Mouse (Mus musculus) heart, embryonic 15.5 days (tissue): ENCODE data around the gene Il5. TPM values are rescaled to one million over a fixed set of nuclear protein-coding genes. Genes with fewer than 3 reads are reported as not detected.

Source experiments
- ATAC-seq: fragments of 200-750 bp; cut with Nextera tagmentation; replicated peaks from 2 replicates; pipeline ENCODE4 v1.8.0; 2017; ENCODE audit warnings: low read depth, moderate TSS enrichment; ENCODE audit not compliant: insufficient number of reproducible peaks, insufficient read depth, low FRiP score
- H3K27ac ChIP-seq: fragments of 300-500 bp; sonication (generic); 2 replicates; pipeline ENCODE4 v1.5.1; 2015; ENCODE audit warnings: mild to moderate bottlenecking, inconsistent platforms
- H3K27me3 ChIP-seq: fragments of 300-500 bp; sonication (generic); 2 replicates; pipeline ENCODE4 v1.6.1; 2015; ENCODE audit warnings: inconsistent platforms
- H3K36me3 ChIP-seq: fragments of 300-500 bp; sonication (generic); 2 replicates; pipeline ENCODE4 v1.6.1; 2015; ENCODE audit warnings: mild to moderate bottlenecking, inconsistent platforms
- H3K4me1 ChIP-seq: fragments of 300-500 bp; sonication (generic); replicated peaks from 2 replicates; pipeline ENCODE4 v1.6.1; 2015; ENCODE audit warnings: inconsistent platforms
- H3K4me2 ChIP-seq: fragments of 300-500 bp; sonication (generic); 2 replicates; pipeline ENCODE4 v1.6.1; 2015; ENCODE audit warnings: inconsistent platforms, mild to moderate bottlenecking, moderate library complexity
- H3K4me3 ChIP-seq: fragments of 300-500 bp; sonication (generic); 2 replicates; pipeline ENCODE4 v1.5.1; 2015; ENCODE audit warnings: mild to moderate bottlenecking, inconsistent platforms
- H3K9ac ChIP-seq: fragments of 300-500 bp; sonication (generic); 2 replicates; pipeline ENCODE4 v1.6.1; 2015; ENCODE audit warnings: mild to moderate bottlenecking, inconsistent platforms
- H3K9me3 ChIP-seq: fragments of 300-500 bp; sonication (generic); replicated peaks from 2 replicates; pipeline ENCODE4 v1.6.1; 2016; ENCODE audit warnings: inconsistent platforms
- WGBS: fragments of 180-500 bp; shearing (Covaris S2); methylation state at CpG from one replicate; pipeline ENCODE4 v1.1.7; 2015; ENCODE audit warnings: mixed read lengths; 5-methylcytosine and 5-hydroxymethylcytosine counted together
- polyA plus RNA-seq: library from polyadenylated mRNA; unstranded; fragments of >200 nt; fragmentation: Nextera tagmentation; extraction: Ambion mirVana; gene quantifications from 2 replicates; pipeline ENCODE4 v1.2.1, GENCODE M21; 2015

The Il5 gene
- not detected in 2 replicates for polyA plus RNA-seq

GRCm38 (mm10) chr11:53720715-53721114 lies at the start of gene Il5:
Gene Il5 (plus strand): TSS chr11:53720794.
- H3K36me3 ChIP-seq, result no peaks in the 10 kb centered on the region
- H3K4me3 ChIP-seq, result no peak within 1 kb of the TSS
- H3K4me1 ChIP-seq, result no peaks in the 10 kb centered on the region
- no peak within 1 kb of the TSS for H3K9ac ChIP-seq
- WGBS, result 76% methylated on average over 6 of the region's 6 CpGs
- H3K27ac ChIP-seq, result no peak within 1 kb of the TSS
- no peak within 1 kb of the TSS for H3K4me2 ChIP-seq
- no peaks in the 10 kb centered on the region for H3K27me3 ChIP-seq
- no peak for ATAC-seq
- H3K9me3 ChIP-seq, result no peaks in the 10 kb centered on the region

- no peak overlapping the region for H3K27ac ChIP-seq
- WGBS, result 91% methylated on average over 4 of the region's 4 CpGs
- no peaks in the 10 kb centered on the region for H3K27me3 ChIP-seq
- H3K36me3 ChIP-seq, result peaks cover 35% of the 10 kb centered on the region
- H3K9ac ChIP-seq, result no peak overlapping the region
- no peak for ATAC-seq
- H3K9me3 ChIP-seq, result no peaks in the 10 kb centered on the region
- no peak overlapping the region for H3K4me3 ChIP-seq
- no peaks in the 10 kb centered on the region for H3K4me1 ChIP-seq
- H3K4me2 ChIP-seq, result no peak overlapping the region
Measured at GRCm38 (mm10) chr11:53671414-53671813, 49.2 kb upstream of the Il5 start.

DNA sequence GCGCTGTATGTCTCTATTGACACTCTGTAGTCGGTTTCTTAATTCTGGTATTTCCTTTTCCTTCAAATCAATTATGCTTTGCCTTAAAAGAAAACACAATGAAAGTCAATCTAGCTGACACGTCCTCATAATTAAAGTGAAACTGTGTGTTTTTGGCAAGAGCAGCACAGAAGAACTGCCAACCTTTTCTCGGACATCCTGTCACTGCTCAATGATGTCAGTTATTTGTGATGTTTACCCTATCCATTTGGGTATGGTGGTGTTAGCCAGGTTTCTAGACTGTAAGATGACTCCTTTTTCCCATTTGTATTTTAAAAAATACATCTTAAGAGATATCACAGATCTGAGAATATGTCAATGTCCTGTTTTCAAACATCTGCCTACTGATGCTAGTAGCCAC lies 40.5 kb upstream of the Il5 start:
- Histone ChIP-seq H3K36me3 (peaks cover 19% of the 10 kb centered on the region), H3K4me2 (no peak overlapping the region), H3K9me3 (no peaks in the 10 kb centered on the region), H3K4me1 (peaks cover 15% of the 10 kb centered on the region), H3K9ac (no peak overlapping the region), H3K27ac (no peak overlapping the region), H3K4me3 (no peak overlapping the region), H3K27me3 (no peaks in the 10 kb centered on the region)
- 80% methylated on average over 4 of the region's 4 CpGs for WGBS
- ATAC-seq, result no peak

DNA sequence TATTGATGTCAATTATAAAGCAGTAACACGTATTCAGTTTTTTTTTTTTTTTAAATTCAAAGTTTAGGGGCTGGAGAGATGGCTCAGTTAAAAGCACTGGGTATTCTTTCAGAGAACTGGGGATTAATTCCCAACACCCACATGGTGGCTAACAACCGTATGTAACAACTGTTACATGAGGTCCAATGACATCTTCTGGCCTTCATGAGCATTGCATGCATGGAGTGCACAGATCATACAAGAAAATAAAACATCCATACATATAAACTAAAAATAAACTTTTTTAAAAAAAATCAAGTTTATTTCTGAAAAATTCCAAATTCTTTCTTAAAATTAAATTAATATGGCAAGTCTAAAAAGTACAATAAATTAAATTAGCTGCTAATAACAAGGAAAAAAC lies 38.9 kb upstream of the Il5 start:
- WGBS, result 93% methylated on average over 2 of the region's 2 CpGs
- Histone ChIP-seq H3K9ac (no peak overlapping the region), H3K9me3 (no peaks in the 10 kb centered on the region), H3K4me2 (no peak overlapping the region), H3K27ac (no peak overlapping the region), H3K4me3 (no peak overlapping the region), H3K36me3 (peaks cover 13% of the 10 kb centered on the region), H3K4me1 (peaks cover 15% of the 10 kb centered on the region), H3K27me3 (no peaks in the 10 kb centered on the region)
- no peak for ATAC-seq

DNA sequence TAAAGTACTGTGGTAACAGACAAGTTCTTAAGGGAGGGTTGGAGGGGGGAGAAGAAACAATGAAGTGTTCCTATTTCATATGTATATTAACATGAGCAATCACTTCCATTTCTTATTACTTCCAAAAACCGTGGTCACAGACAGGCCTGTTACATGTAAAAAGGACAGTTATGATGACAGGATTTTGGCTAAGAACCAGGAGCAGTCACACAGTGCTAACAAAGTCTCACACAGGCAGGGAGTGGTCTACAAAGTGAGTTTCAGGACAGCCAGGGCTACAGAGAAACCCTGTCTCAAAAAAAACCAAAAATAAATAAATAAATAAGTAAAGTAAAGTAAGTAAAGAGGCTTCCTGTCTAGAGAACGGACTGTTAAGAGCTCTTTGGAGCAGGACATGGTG lies 38.4 kb upstream of the Il5 start:
- peaks cover 15% of the 10 kb centered on the region for H3K4me1 ChIP-seq
- H3K36me3 ChIP-seq, result peaks cover 13% of the 10 kb centered on the region
- no peaks in the 10 kb centered on the region for H3K27me3 ChIP-seq
- 0 out of 2 replicates have a peak overlapping the region, but pooled peaks have one; percentile 9 for H3K4me2 ChIP-seq
- no peak overlapping the region for H3K4me3 ChIP-seq
- H3K27ac ChIP-seq, result peak overlapping the region; percentile 66
- ATAC-seq, result peak; percentile 69
- no peaks in the 10 kb centered on the region for H3K9me3 ChIP-seq
- H3K9ac ChIP-seq, result no peak overlapping the region
- 15% methylated on average over 2 of the region's 2 CpGs for WGBS

GRCm38 (mm10) chr11:53682994-53683530 lies 37.5 kb upstream of the Il5 start:
- 45% methylated on average over 9 of the region's 9 CpGs for WGBS
- Histone ChIP-seq H3K4me1 (peaks cover 15% of the 10 kb centered on the region), H3K27ac (peak overlapping the region; percentile 66), H3K27me3 (no peaks in the 10 kb centered on the region), H3K4me3 (no peak overlapping the region), H3K4me2 (peak overlapping the region; percentile 26; the same call in 1 of the 2 replicates), H3K9me3 (no peaks in the 10 kb centered on the region), H3K9ac (no peak overlapping the region), H3K36me3 (peaks cover 10% of the 10 kb centered on the region)
- ATAC-seq, result peak; percentile 67; the same call in 1 of the 2 replicates

DNA sequence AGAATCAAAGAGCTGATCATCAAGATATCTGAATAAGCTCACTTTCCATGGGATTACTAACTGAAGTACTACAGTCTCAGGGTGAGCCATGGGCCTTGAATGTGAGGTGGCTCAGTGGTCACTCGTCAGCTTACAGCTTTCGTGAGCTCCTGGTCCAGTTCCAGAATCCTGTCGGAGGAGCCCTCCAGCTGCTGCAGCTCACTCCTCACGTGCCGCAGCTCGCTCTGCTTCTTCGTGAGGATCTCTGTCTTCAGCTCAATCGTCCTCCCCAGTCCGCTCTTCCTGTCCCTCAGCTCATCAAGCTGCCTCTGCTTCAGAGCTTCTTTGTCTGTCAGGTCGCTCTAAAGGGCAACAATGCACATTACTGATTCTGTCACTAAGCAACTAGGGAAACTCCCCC lies 28.6 kb upstream of the Il5 start:
- WGBS, result 49% methylated on average over 10 of the region's 10 CpGs
- no peak overlapping the region for H3K4me2 ChIP-seq
- no peak overlapping the region for H3K4me3 ChIP-seq
- H3K4me1 ChIP-seq, result no peaks in the 10 kb centered on the region
- H3K36me3 ChIP-seq, result peaks cover 35% of the 10 kb centered on the region
- ATAC-seq, result no peak
- no peaks in the 10 kb centered on the region for H3K9me3 ChIP-seq
- H3K9ac ChIP-seq, result no peak overlapping the region
- H3K27me3 ChIP-seq, result no peaks in the 10 kb centered on the region
- no peak overlapping the region for H3K27ac ChIP-seq

- H3K4me3 ChIP-seq, result no peak overlapping the region
- H3K4me1 ChIP-seq, result no peaks in the 10 kb centered on the region
- H3K9ac ChIP-seq, result no peak overlapping the region
- peaks cover 61% of the 10 kb centered on the region for H3K36me3 ChIP-seq
- 87% methylated on average over 2 of the region's 2 CpGs for WGBS
- no peak for ATAC-seq
- no peak overlapping the region for H3K27ac ChIP-seq
- no peaks in the 10 kb centered on the region for H3K9me3 ChIP-seq
- H3K27me3 ChIP-seq, result no peaks in the 10 kb centered on the region
- H3K4me2 ChIP-seq, result no peak overlapping the region
Measured at GRCm38 (mm10) chr11:53698521-53698920, 22.1 kb upstream of the Il5 start.

GRCm38 (mm10) chr11:53699351-53699750 lies 21.2 kb upstream of the Il5 start:
- peaks cover 58% of the 10 kb centered on the region for H3K36me3 ChIP-seq
- no peaks in the 10 kb centered on the region for H3K4me1 ChIP-seq
- no peak overlapping the region for H3K4me2 ChIP-seq
- 82% methylated on average over 4 of the region's 4 CpGs for WGBS
- no peak overlapping the region for H3K9ac ChIP-seq
- H3K9me3 ChIP-seq, result no peaks in the 10 kb centered on the region
- no peak overlapping the region for H3K4me3 ChIP-seq
- H3K27me3 ChIP-seq, result no peaks in the 10 kb centered on the region
- no peak overlapping the region for H3K27ac ChIP-seq
- ATAC-seq, result no peak

- peaks cover 14% of the 10 kb centered on the region for H3K36me3 ChIP-seq
- peak; percentile 46 for ATAC-seq
- H3K27me3 ChIP-seq, result no peaks in the 10 kb centered on the region
- peaks cover 7% of the 10 kb centered on the region for H3K4me1 ChIP-seq
- WGBS, result 6% methylated on average over 29 of the region's 29 CpGs
- peak overlapping the region; percentile 92 for H3K4me2 ChIP-seq
- H3K9me3 ChIP-seq, result no peaks in the 10 kb centered on the region
- peak overlapping the region; percentile 79 for H3K4me3 ChIP-seq
- peak overlapping the region; percentile 83 for H3K27ac ChIP-seq
- peak overlapping the region; percentile 76 for H3K9ac ChIP-seq
Measured at GRCm38 (mm10) chr11:53706236-53706933, 14.2 kb upstream of the Il5 start.

DNA sequence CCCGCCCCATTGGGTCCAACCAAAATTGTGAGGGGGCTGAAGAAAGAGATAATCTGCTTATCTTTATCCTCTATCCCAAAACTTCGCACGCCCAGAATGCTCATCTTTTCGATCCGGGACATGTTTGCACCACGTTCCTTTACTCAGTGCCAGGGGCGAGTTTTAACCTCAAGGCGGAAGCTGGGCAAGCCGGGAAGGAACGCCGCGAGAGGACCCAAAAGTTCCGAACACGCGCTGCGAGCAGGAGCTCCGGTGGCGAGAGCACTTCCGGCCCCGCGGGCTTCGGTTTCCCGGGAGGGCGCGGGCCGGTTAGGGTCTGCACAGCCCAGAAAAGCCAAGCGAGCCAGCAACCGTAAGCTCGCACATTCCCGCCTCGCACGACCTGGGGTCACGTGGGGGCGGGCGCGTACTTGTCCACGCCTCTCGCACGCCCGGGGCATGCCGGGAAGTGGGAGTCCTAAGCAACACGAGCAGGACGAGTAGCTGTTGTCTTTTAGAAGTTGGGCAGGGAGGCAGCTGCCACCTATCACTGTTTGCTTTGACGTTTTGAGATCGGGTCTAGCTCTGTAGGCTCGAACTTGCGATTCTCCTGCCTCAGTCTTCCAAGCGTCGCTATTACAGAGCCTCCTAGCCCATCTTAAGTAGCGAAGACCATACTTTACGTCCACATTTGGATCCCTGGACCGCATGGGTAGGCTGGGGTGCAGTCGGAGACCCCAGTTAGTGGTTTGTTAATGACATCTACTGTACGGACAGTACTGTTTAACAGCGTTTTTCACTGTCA lies 13.5 kb upstream of the Il5 start, which contains the start of gene Rad50:
TSS of gene Rad50 (minus strand) at position 386 of the 784 bp plus-strand sequence.
- Histone ChIP-seq H3K27me3 (no peaks in the 10 kb centered on the region), H3K4me2 (peak within 1 kb of the TSS; percentile 92), H3K36me3 (peaks cover 8% of the 10 kb centered on the region), H3K9me3 (no peaks in the 10 kb centered on the region), H3K4me3 (peak within 1 kb of the TSS; percentile 79), H3K9ac (peak within 1 kb of the TSS; percentile 76), H3K27ac (peak within 1 kb of the TSS; percentile 83), H3K4me1 (peaks cover 7% of the 10 kb centered on the region)
- ATAC-seq, result peak; percentile 95
- WGBS, result 4% methylated on average over 55 of the region's 55 CpGs
